Mouse (Mus musculus) G1E (cell line): ENCODE measurements around the gene Slc23a2.

Experiments used
- CTCF ChIP-seq: IDR thresholded peaks from 2 replicates; pipeline ENCODE4 v1.5.1; 2012; ENCODE audit warnings: low read depth, low read length, inconsistent platforms, mixed read lengths
- TAL1 ChIP-seq: conservative IDR thresholded peaks from 2 replicates; pipeline ENCODE4 v1.6.1; 2012; ENCODE audit warnings: low read depth, low read length, inconsistent platforms, mixed read lengths

DNA sequence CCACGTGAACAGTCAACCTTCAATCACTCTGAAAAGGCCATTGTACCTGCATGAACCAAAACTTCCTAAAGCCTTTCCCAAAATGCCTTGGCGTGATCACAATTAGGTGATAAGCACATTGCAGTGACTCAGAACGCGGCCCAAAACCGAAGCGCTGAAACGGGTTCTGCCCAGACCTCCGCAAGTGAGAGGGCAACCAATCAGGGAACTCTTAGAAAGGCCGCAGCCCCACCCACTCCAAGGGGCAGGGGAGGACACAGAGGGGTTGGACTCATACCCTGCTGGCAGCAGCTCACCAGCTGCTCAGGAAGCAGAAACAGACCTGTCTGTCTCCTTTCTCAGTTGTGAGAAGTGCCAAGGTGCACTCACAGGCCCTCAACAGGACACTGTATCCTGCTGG is 13.6 kb downstream of the Slc23a2 start:
- TF ChIP-seq CTCF = no peak
- TF ChIP-seq TAL1 = no peak
